Mouse (Mus musculus) frontal cortex, postnatal 36 days (tissue): ENCODE results near the gene 1700025C18Rik.
A peak's percentile ranks its signal among the peaks of the same experiment; 100 is the strongest.

Experiments used
- DNase-seq, 2 experiments: peaks; one replicate each; pipeline ENCODE4 v3.0.0; 2022; ENCODE audit warnings: low spot score in 2 of 2

The 1700025C18Rik gene

GRCm38 (mm10) chr2:165078045-165078444 lies 12.5 kb downstream of the 1700025C18Rik start:
- DNase-seq: no peak

DNA sequence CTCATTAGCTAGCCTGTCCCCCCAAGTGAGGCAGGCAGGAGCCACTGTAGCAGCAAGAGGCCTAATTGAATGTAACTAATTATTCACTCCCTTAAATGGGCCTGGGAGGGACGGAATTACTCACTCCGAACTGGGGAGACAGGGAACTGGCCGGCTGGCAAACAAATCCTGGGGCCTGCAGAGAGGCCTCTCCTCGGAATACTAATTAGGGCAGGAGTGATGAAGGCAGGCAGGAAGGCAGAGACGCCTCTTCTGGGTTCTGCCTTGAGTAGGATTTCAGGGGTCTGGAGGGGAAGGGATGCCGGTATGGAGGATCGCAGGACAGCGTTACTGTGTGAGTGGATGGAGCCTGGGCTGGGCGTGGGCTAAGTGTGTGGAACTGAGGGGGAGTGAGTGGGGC lies 13.5 kb downstream of the 1700025C18Rik start:
- no peak for DNase-seq

- peak; percentile 91 for DNase-seq
These were observed 15.6 kb downstream of the 1700025C18Rik start for GRCm38 (mm10) chr2:165074937-165075336.

- peak; percentile 53 to 66 for DNase-seq
These were observed 16.3 kb downstream of the 1700025C18Rik start for GRCm38 (mm10) chr2:165074081-165074884.

- DNase-seq: peak in 1 of 2 experiments; percentile 37
These were observed 17.2 kb downstream of the 1700025C18Rik start for GRCm38 (mm10) chr2:165073381-165073781.

DNA sequence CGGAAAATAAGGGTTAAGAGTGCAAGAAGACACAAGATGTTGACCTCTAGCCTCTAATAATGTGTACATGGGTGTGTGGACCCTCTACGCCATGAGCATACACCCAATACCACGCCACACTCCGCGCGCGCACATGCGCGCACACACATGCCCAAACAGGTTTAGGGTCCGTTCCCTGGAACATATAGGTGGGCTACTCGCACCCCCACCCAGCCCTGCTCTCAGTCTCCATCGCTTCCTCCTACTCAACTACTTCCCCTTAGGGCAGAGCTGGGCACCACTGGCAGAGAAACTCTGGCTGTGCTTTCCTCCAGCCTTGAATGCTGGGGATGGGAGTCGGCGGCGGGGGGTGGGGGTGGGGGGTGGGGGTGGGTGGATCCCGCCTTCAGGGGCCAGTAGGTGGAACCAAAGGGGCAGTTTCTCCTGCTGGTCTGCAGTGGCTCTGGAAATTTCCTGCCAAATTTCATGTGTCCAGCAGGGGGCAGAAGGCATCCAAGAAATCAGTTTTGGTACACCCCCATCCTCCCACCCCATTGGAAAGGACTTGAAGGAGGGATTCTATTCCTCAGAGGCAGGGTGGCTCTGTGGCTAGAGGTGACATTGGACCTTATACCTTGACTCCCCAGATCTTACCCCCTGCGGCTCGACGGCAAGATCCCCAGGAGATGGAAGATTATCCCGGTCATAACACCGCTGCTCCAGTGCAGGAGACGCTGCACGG lies 20.3 kb downstream of the 1700025C18Rik start:
- peak; percentile 71 to 80 for DNase-seq

GRCm38 (mm10) chr2:165068806-165069205 lies 21.7 kb downstream of the 1700025C18Rik start:
- peak in 1 of 2 experiments; percentile 25 for DNase-seq

GRCm38 (mm10) chr2:165064489-165064888 lies 26.1 kb downstream of the 1700025C18Rik start:
- peak; percentile 66 to 83 for DNase-seq

DNA sequence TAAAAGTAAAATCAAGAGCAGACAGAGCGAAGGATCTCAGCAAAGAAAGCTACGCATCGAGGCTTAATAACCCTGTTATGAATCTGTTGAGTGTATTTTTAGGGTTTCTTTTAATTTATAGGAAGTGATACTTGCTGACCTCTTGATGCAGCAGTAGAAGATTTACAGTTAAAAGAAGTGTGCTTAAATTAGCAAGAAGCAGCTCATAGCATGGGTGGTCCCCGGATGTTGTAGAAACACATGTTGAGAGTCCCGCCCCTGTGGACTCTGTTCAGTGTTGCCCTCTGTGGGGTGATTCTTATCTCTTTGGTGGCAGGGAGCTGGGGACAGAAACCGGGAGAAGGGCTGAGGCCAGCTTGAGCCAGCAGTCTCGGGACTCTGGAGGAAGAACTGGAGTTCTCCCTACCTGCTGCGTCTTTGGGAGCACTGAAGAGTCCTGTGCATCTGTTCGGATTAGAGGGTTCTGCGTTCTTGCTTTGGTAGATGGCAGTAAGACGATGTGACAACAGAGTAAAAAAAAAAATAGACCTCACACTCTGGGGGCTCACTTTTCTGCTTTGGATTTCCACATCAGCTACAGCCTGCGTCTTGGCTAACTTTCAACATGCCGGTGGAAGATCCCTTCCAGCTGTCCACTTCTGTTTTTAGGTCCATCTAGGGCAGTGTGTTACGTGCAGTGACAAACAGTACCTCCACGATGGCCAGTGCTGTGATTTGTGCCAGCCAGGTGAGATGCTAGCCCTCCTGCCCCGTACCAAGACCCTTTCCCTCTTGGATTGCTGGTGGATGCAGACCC lies 28.7 kb downstream of the 1700025C18Rik start:
- DNase-seq: no peak

GRCm38 (mm10) chr2:165059961-165060360 lies 30.6 kb downstream of the 1700025C18Rik start:
- no peak for DNase-seq

- no peak for DNase-seq
These were observed 34.0 kb downstream of the 1700025C18Rik start for GRCm38 (mm10) chr2:165056377-165057085.

DNA sequence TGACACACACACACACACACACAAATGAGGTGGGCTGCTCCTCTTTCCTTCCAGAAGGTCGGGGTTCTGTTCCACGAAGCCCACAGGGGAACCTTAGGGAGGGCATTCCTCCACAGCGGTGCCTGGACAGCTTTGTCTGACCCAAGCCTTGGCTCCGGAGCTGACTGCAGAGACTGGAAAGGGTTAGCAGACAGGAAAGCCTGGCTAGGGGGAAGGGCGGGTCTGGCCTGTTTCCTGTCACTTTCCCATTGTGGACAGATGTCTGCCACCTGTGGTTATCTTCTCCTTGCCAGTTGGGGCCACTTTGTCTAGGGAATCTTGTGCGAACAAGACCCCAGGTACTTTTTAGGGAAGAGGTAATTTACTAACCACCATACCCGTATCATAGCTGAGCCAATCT lies 34.6 kb downstream of the 1700025C18Rik start:
- no peak for DNase-seq

DNA sequence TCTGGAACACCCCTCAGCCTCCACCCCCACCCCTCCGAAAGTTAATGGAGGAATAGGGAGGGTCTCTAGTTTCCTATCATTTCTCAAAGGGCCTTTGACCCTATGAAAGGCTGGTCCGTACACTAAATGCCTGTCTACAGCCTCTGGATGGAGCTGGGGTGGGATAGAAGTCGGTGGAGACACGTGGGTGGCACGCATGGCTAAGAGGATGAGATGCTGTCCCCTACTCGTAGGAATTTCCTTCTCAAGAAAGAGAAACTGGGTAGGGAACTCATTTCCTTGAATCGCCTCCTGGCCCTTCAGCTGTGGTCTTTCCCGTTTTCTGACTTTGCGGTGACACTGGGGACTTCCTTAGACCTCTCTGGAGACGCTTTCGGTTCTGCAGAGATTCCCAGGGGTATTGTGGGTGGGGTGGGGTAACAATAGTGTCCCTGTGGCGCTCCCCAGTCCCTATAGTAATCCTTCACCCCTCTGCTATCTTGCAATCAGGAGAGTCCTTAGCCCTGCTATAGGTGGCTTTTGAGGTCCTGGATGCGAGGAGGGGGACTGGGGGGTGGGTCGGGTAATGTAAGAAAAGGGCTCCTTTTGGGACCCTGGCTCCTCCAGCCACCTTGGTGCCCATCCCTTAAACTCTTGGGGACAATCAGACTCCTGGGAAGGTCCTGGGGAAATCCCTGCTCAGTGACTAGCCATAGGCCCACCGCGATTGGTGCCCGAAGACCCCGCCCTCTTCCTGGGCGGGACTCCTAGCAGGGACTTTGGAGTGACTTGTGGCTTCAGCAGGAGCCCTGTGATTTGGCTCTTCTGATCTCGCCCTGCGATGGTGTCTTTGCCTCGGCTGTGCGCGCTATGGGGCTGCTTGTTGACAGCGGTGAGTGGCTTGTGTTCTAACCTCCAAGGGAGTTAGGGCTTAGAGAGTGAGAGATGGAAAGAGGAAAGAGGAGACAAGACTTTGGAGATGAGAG lies 35.4 kb downstream of the 1700025C18Rik start, which contains the start of gene Cd40:
Cd40 (plus strand) TSS at position 740 of the 965 bp plus-strand sequence.
- DNase-seq: no peak

DNA sequence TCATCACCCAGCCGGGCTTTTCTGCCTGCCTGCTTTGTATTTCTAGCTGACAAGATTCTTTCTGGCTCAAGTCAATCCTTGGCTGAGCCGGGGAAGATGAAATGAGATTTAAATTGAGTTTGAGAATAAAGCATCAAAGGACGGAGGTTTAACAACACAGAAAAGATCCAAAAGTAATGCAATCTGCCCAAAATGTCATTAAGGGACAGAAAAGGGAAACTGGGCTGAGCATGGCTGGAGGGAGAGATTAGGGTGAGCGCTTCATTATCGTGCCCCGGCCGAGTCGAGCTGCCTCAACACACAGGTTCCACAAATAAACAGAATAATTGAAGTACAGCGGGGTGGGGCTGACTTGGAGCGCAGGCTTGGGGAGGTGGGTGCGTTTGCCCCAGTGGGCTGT lies 39.0 kb downstream of the 1700025C18Rik start:
- DNase-seq: no peak

- no peak for DNase-seq
These were observed 39.6 kb downstream of the 1700025C18Rik start for GRCm38 (mm10) chr2:165050826-165051548.

GRCm38 (mm10) chr2:165049044-165049443 lies 41.5 kb downstream of the 1700025C18Rik start:
- no peak for DNase-seq

GRCm38 (mm10) chr2:165043729-165044128 lies 46.8 kb downstream of the 1700025C18Rik start:
- no peak for DNase-seq

GRCm38 (mm10) chr2:165043090-165043636 lies 47.4 kb downstream of the 1700025C18Rik start:
- DNase-seq: no peak

DNA sequence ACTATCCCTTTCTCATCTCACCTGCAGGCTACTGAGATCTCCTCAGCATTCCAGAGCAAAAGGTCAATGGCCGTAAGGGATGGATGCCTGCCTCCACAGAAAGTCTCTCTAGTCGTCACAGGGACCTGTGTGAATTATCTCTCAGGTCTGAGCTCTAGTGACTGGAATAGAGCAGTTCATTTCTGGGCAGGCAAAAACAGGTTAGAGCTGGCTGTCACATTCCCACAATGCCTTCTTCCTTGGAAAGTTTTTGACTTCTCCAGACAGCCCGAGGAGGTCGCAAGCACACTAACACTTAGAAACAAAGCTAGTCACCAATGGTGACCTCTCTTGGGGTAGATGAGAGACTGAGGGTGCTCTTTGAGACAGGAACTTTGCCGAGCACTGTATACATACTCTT lies 48.4 kb downstream of the 1700025C18Rik start:
- DNase-seq: no peak
